Mouse (Mus musculus): Measurements from ENCODE around the gene C1qtnf6.

Gene C1qtnf6

GRCm38 (mm10) chr15:78544561-78545001 lies 13.4 kb upstream of the C1qtnf6 start, which contains the start of gene Sstr3:
Gene Sstr3, minus strand, starts transcription at chr15:78544685.
- no peak for DNase-seq (ENCODE audit: low spot score)

- no peak for DNase-seq (ENCODE audit: low spot score)
Observed at GRCm38 (mm10) chr15:78544041-78544440, 12.8 kb upstream of the C1qtnf6 start.

GRCm38 (mm10) chr15:78542767-78543303 lies 11.6 kb upstream of the C1qtnf6 start:
- no peak for DNase-seq (ENCODE audit: low spot score)

- no peak for DNase-seq (ENCODE audit: low spot score)
Observed at GRCm38 (mm10) chr15:78542098-78542766, 11.0 kb upstream of the C1qtnf6 start.

- no peak for DNase-seq (ENCODE audit: low spot score)
Observed at GRCm38 (mm10) chr15:78541606-78542005, 10.4 kb upstream of the C1qtnf6 start.

GRCm38 (mm10) chr15:78541036-78541435 lies 9.8 kb upstream of the C1qtnf6 start:
- DNase-seq (ENCODE audit: low spot score), result no peak

- no peak for DNase-seq (ENCODE audit: low spot score)
Observed at GRCm38 (mm10) chr15:78535723-78536421, 4.7 kb upstream of the C1qtnf6 start.

- no peak for DNase-seq (ENCODE audit: low spot score)
Observed at GRCm38 (mm10) chr15:78533346-78533835, 2.2 kb upstream of the C1qtnf6 start.

- DNase-seq (ENCODE audit: low spot score), result no peak
Observed at GRCm38 (mm10) chr15:78532566-78533345, 1.5 kb upstream of the C1qtnf6 start.

- DNase-seq (ENCODE audit: low spot score), result peak; percentile 99
Observed at GRCm38 (mm10) chr15:78531901-78532469, 769 bp upstream of the C1qtnf6 start.

GRCm38 (mm10) chr15:78531451-78531720 lies 170 bp upstream of the C1qtnf6 start:
- no peak for DNase-seq (ENCODE audit: low spot score)

- DNase-seq (ENCODE audit: low spot score), result no peak
Observed at GRCm38 (mm10) chr15:78530141-78530540, 1.1 kb downstream of the C1qtnf6 start.

GRCm38 (mm10) chr15:78529428-78529990 lies 1.7 kb downstream of the C1qtnf6 start:
- DNase-seq (ENCODE audit: low spot score), result peak; percentile 71

GRCm38 (mm10) chr15:78528726-78529411 lies 2.3 kb downstream of the C1qtnf6 start:
- DNase-seq (ENCODE audit: low spot score), result no peak

GRCm38 (mm10) chr15:78527973-78528372 lies 3.2 kb downstream of the C1qtnf6 start:
- no peak for DNase-seq (ENCODE audit: low spot score)

- DNase-seq (ENCODE audit: low spot score), result no peak
Observed at GRCm38 (mm10) chr15:78524163-78524562, 7.1 kb downstream of the C1qtnf6 start.

GRCm38 (mm10) chr15:78521892-78522291 lies 9.3 kb downstream of the C1qtnf6 start:
- DNase-seq (ENCODE audit: low spot score), result no peak

GRCm38 (mm10) chr15:78521331-78521730 lies 9.9 kb downstream of the C1qtnf6 start:
- DNase-seq (ENCODE audit: low spot score), result no peak

GRCm38 (mm10) chr15:78520112-78520715 lies 11.0 kb downstream of the C1qtnf6 start:
- no peak for DNase-seq (ENCODE audit: low spot score)

- DNase-seq (ENCODE audit: low spot score), result no peak
Observed at GRCm38 (mm10) chr15:78518221-78518620, 13.0 kb downstream of the C1qtnf6 start.

- no peak for DNase-seq (ENCODE audit: low spot score)
Observed at GRCm38 (mm10) chr15:78515759-78516158, 15.5 kb downstream of the C1qtnf6 start.
